In genomic region chr5:147076799-147077165, GRCm38 (mm10) we compare ENCODE assay signal across 7 mouse cellular contexts. TPM values are rescaled to one million over a fixed set of nuclear protein-coding genes. Genes with fewer than 3 reads are reported as not detected.
A peak's percentile ranks its signal among the peaks of the same experiment; 100 is the strongest.
DNase-seq lines count a peak whose midpoint lies in the region; ATAC-seq and TF ChIP-seq lines count a peak whose summit lies in the region.

Gene Polr1d, plus strand, starts transcription at chr5:147077050.

- no peak for TF ChIP-seq CTCF in CH12.LX (conservative IDR thresholded peaks at IDR 0.05 in 1 of 2, IDR thresholded peaks at IDR 0.05 in 1 of 2; ENCODE audit: low read depth in 2 of 2, low read length in 2 of 2)

- dilution Hi-C loops in CH12.LX (cut with MboI; ENCODE audit: extremely low pct_ligation_motif_present, extremely low pct_unique_long_range_greater_than_20kb, low sequenced_read_pairs): no loop called here

- H3K27ac ChIP-seq in CH12.LX (ENCODE audit: insufficient read depth, low read depth) (peak within 1 kb of the TSS; percentile 80), ES-E14 (ENCODE audit: insufficient read depth, low read depth, low read length, poor library complexity, severe bottlenecking) (peak within 1 kb of the TSS; percentile 68)
- H3K27ac ChIP-seq in forebrain, embryonic 12.5 days: peak within 1 kb of the TSS; percentile 89
- peak within 1 kb of the TSS; percentile 94 for H3K27ac ChIP-seq in limb, embryonic 15.5 days
- H3K27ac ChIP-seq in stomach, embryonic 15.5 days: peak within 1 kb of the TSS; percentile 99

- no peaks in the 10 kb centered on the region for H3K27me3 ChIP-seq in CH12.LX (replicated peaks)
- H3K27me3 ChIP-seq in forebrain, embryonic 12.5 days: 0 out of 2 replicates have a peak, but pooled peaks cover 4% of the 10 kb centered on the region
- no peaks in the 10 kb centered on the region for H3K27me3 ChIP-seq in limb, embryonic 15.5 days
- H3K27me3 ChIP-seq in stomach, embryonic 15.5 days (replicated peaks): no peaks in the 10 kb centered on the region

- TF ChIP-seq EP300 in CH12.LX (IDR thresholded peaks at IDR 0.05; ENCODE audit: low read length): no peak

- in situ Hi-C loops in CH12.LX (cut with MboI; ENCODE audit: low pct_ligation_motif_present, low pct_unique_long_range_greater_than_20kb, low sequenced_read_pairs): no loop called here
- in situ Hi-C loops in ES-E14 (cut with MboI; ENCODE audit: low sequenced_read_pairs in 2 of 2, unreplicated experiment in 2 of 2): no loop called here

- peaks cover 84% of the 10 kb centered on the region for H3K79me2 ChIP-seq in CH12.LX (replicated peaks; ENCODE audit: control insufficient read depth, extremely low read depth, insufficient read depth, poor library complexity, severe bottlenecking)

- peak within 1 kb of the TSS; percentile 74 for H3K9ac ChIP-seq in CH12.LX (ENCODE audit: insufficient read depth, low read depth)
- peak within 1 kb of the TSS; percentile 89 for H3K9ac ChIP-seq in ES-E14 (ENCODE audit: insufficient read depth, low read depth, low read length, poor library complexity, severe bottlenecking)
- H3K9ac ChIP-seq in forebrain, embryonic 12.5 days: peak within 1 kb of the TSS; percentile 79
- H3K9ac ChIP-seq in limb, embryonic 15.5 days: peak within 1 kb of the TSS; percentile 70
- peak within 1 kb of the TSS; percentile 67 for H3K9ac ChIP-seq in stomach, embryonic 15.5 days

- TF ChIP-seq RAD21 in CH12.LX (IDR thresholded peaks at IDR 0.05; ENCODE audit: low read depth, low read length): no peak

- ATAC-seq in forebrain, embryonic 12.5 days (ENCODE audit: low FRiP score): no peak
- peak; percentile 46; the same call in 1 of the 2 replicates for ATAC-seq in limb, embryonic 15.5 days (ENCODE audit: insufficient number of reproducible peaks, low FRiP score, low TSS enrichment, low read depth)
- peak; percentile 54 for ATAC-seq in stomach, embryonic 15.5 days (ENCODE audit: insufficient read depth, low FRiP score, low read depth)

- peaks cover 9 to 62% of the 10 kb centered on the region in 2 experiments; a peak in 3 of 4 replicates for H3K4me1 ChIP-seq in CH12.LX (ENCODE audit: control insufficient read depth in 1 of 2, insufficient read depth in 2 of 2)
- H3K4me1 ChIP-seq in ES-E14 (ENCODE audit: control insufficient read depth in 2 of 2, insufficient read depth in 2 of 2, low read length in 2 of 2, poor library complexity in 1 of 2): peaks cover 0 to 14% of the 10 kb centered on the region in 2 experiments; a peak in 3 of 4 replicates
- H3K4me1 ChIP-seq in forebrain, embryonic 12.5 days: peaks cover 25% of the 10 kb centered on the region
- peaks cover 20% of the 10 kb centered on the region for H3K4me1 ChIP-seq in limb, embryonic 15.5 days
- H3K4me1 ChIP-seq in stomach, embryonic 15.5 days: peaks cover 29% of the 10 kb centered on the region

- H3K4me2 ChIP-seq in CH12.LX (ENCODE audit: insufficient read depth, low read depth, poor library complexity, severe bottlenecking): peak within 1 kb of the TSS; percentile 91
- peak within 1 kb of the TSS; percentile 94 for H3K4me2 ChIP-seq in forebrain, embryonic 12.5 days
- H3K4me2 ChIP-seq in limb, embryonic 15.5 days: peak within 1 kb of the TSS; percentile 93
- H3K4me2 ChIP-seq in stomach, embryonic 15.5 days: peak within 1 kb of the TSS; percentile 91

- DNase-seq in CH12.LX (ENCODE audit: extremely low read depth): no peak
- DNase-seq in ES-E14 (ENCODE audit: low read depth, low spot score): peak; percentile 62
- DNase-seq in heart, postnatal 4 days: no peak
- DNase-seq in thymus, postnatal 14 days: no peak

- peak within 1 kb of the TSS; percentile 85 to 95 (median 94) for H3K4me3 ChIP-seq in CH12.LX (replicated peaks in 1 of 3; ENCODE audit: low read depth in 2 of 3, low read length in 2 of 3, poor library complexity in 1 of 3)
- peak within 1 kb of the TSS; percentile 88 to 92 for H3K4me3 ChIP-seq in ES-E14 (ENCODE audit: insufficient read depth in 1 of 2, low read depth in 1 of 2, low read length in 2 of 2, poor library complexity in 1 of 2, severe bottlenecking in 1 of 2)
- H3K4me3 ChIP-seq in forebrain, embryonic 12.5 days (replicated peaks): peak within 1 kb of the TSS; percentile 78
- peak within 1 kb of the TSS; percentile 82 for H3K4me3 ChIP-seq in limb, embryonic 15.5 days
- peak within 1 kb of the TSS; percentile 83 for H3K4me3 ChIP-seq in stomach, embryonic 15.5 days (replicated peaks)

- H3K36me3 ChIP-seq in CH12.LX (replicated peaks in 1 of 2; ENCODE audit: control insufficient read depth in 1 of 2, insufficient read depth in 1 of 2, low read length in 1 of 2) (peaks cover 12 to 33% of the 10 kb centered on the region in 2 experiments), ES-E14 (ENCODE audit: control insufficient read depth, insufficient read depth, low read length, poor library complexity, severe bottlenecking) (peaks cover 3% of the 10 kb centered on the region)
- no peaks in the 10 kb centered on the region; the same call in 1 of the 2 replicates for H3K36me3 ChIP-seq in forebrain, embryonic 12.5 days (replicated peaks)
- H3K36me3 ChIP-seq in limb, embryonic 15.5 days: peaks cover 5% of the 10 kb centered on the region; the same call in 1 of the 2 replicates
- H3K36me3 ChIP-seq in stomach, embryonic 15.5 days: no peaks in the 10 kb centered on the region

- WGBS in forebrain, embryonic 12.5 days: 3% methylated on average over 17 of the region's 17 CpGs
- WGBS in limb, embryonic 15.5 days: under 1% methylated on average over 17 of the region's 17 CpGs
- WGBS in stomach, embryonic 15.5 days: under 1% methylated on average over 17 of the region's 17 CpGs

- no peak for TF ChIP-seq POLR2A in CH12.LX (IDR thresholded peaks at IDR 0.05; ENCODE audit: low read depth, low read length)

- no peaks in the 10 kb centered on the region for H3K9me3 ChIP-seq in CH12.LX (replicated peaks; ENCODE audit: low read length)
- no peaks in the 10 kb centered on the region for H3K9me3 ChIP-seq in ES-E14 (ENCODE audit: control insufficient read depth, insufficient read depth, low read depth, low read length)
- H3K9me3 ChIP-seq in forebrain, embryonic 12.5 days: no peaks in the 10 kb centered on the region
- H3K9me3 ChIP-seq in limb, embryonic 15.5 days: no peaks in the 10 kb centered on the region
- no peaks in the 10 kb centered on the region for H3K9me3 ChIP-seq in stomach, embryonic 15.5 days

TF ChIP-seq in CH12.LX, 34 proteins besides CTCF, POLR2A, EP300 and RAD21:
- no peak for TF ChIP-seq UBTF (IDR thresholded peaks at IDR 0.05; ENCODE audit: low read depth, low read length)
- TF ChIP-seq MYC (IDR thresholded peaks at IDR 0.05; ENCODE audit: low read depth, low read length): 0 out of 2 replicates have a peak, but pooled peaks have one; percentile 6
- no peak for TF ChIP-seq BHLHE40 (IDR thresholded peaks at IDR 0.05; ENCODE audit: low read depth, low read length)
- TF ChIP-seq SIN3A (IDR thresholded peaks at IDR 0.05; ENCODE audit: low read length): peak; percentile 31; the same call in 1 of the 2 replicates
- TF ChIP-seq ZMIZ1 (IDR thresholded peaks at IDR 0.05; ENCODE audit: low read depth, low read length): 0 out of 2 replicates have a peak, but pooled peaks have one; percentile 12

TF ChIP-seq in ES-E14, 5 proteins besides CTCF, POLR2A, EP300 and RAD21:
- TF ChIP-seq ZNF384 (IDR thresholded peaks at IDR 0.05; ENCODE audit: low read depth, low read length): no peak
- no peak for TF ChIP-seq HCFC1 (IDR thresholded peaks at IDR 0.05; ENCODE audit: borderline replicate concordance, insufficient read depth, low read length)
- TF ChIP-seq CHD2 (IDR thresholded peaks at IDR 0.05; ENCODE audit: low read depth, low read length): no peak
- no peak for TF ChIP-seq MAFK (IDR thresholded peaks at IDR 0.05; ENCODE audit: insufficient read depth, low read depth, low read length)

RNA-seq across cellular contexts. Expression of gene Polr1d, which starts in this region (rescaled TPM):
- 293 and 334 TPM in 2 replicates for total RNA-seq in CH12.LX (2012; rRNA removed)
- total RNA-seq in CH12.LX (2014; rRNA removed): 354 and 381 TPM in 2 replicates
- 300 and 322 TPM in 2 replicates for polyA plus RNA-seq in CH12.LX (2012; ENCODE audit: insufficient read length, low read depth)
- total RNA-seq in ES-E14 (2012; rRNA removed): 123 and 160 TPM in 2 replicates
- polyA plus RNA-seq in forebrain, embryonic 12.5 days (2016; fragmentation: Nextera tagmentation; extraction: Ambion mirVana): 96.9 and 99.6 TPM in 2 replicates
- total RNA-seq in heart, postnatal 4 days (2021): 10 to 100 TPM; 78.1 to 81.6 TPM
- polyA plus RNA-seq in limb, embryonic 15.5 days (2015; fragmentation: Nextera tagmentation; extraction: Ambion mirVana): 135 and 145 TPM in 2 replicates
- polyA plus RNA-seq in stomach, embryonic 15.5 days (2015; fragmentation: Nextera tagmentation; extraction: Ambion mirVana): 140 and 146 TPM in 2 replicates
